ENCODE assay signal across 8 mouse cellular contexts in genomic region chr2:25210686-25211085, GRCm38 (mm10). TPM values are rescaled to one million over a fixed set of nuclear protein-coding genes. Genes with fewer than 3 reads are reported as not detected.
DNase-seq lines count a peak whose midpoint lies in the region; ATAC-seq and TF ChIP-seq lines count a peak whose summit lies in the region.

No protein-coding gene starts in this region.

- H3K27ac ChIP-seq in kidney, embryonic 16.5 days (ENCODE audit: low read length), result peak overlapping the region; percentile 90
- peak overlapping the region; percentile 98 for H3K27ac ChIP-seq in embryonic facial prominence, embryonic 10.5 days (replicated peaks)
- peak overlapping the region; percentile 93 for H3K27ac ChIP-seq in hindbrain, postnatal 0 days
- peak overlapping the region; percentile 92 for H3K27ac ChIP-seq in midbrain, embryonic 15.5 days

- no peaks in the 10 kb centered on the region for H3K27me3 ChIP-seq in kidney, embryonic 16.5 days (ENCODE audit: insufficient read depth, low read length)
- peaks cover 25% of the 10 kb centered on the region for H3K27me3 ChIP-seq in embryonic facial prominence, embryonic 10.5 days (replicated peaks; ENCODE audit: low read depth, poor library complexity, severe bottlenecking)
- H3K27me3 ChIP-seq in hindbrain, postnatal 0 days (ENCODE audit: insufficient read depth, low read length), result no peaks in the 10 kb centered on the region
- no peaks in the 10 kb centered on the region for H3K27me3 ChIP-seq in midbrain, embryonic 15.5 days (replicated peaks)

- TF ChIP-seq CTCF in hindbrain, postnatal 0 days (IDR thresholded peaks at IDR 0.05; ENCODE audit: low read depth), result no peak

- H3K9me3 ChIP-seq in kidney, embryonic 16.5 days (ENCODE audit: low read length), result no peaks in the 10 kb centered on the region
- H3K9me3 ChIP-seq in embryonic facial prominence, embryonic 10.5 days, result no peaks in the 10 kb centered on the region
- no peaks in the 10 kb centered on the region for H3K9me3 ChIP-seq in hindbrain, postnatal 0 days (ENCODE audit: low read length)
- no peaks in the 10 kb centered on the region for H3K9me3 ChIP-seq in midbrain, embryonic 15.5 days

- H3K4me1 ChIP-seq in kidney, embryonic 16.5 days (ENCODE audit: insufficient read depth, low read length), result peaks cover 23% of the 10 kb centered on the region
- H3K4me1 ChIP-seq in embryonic facial prominence, embryonic 10.5 days, result peaks cover 19% of the 10 kb centered on the region
- peaks cover 14% of the 10 kb centered on the region for H3K4me1 ChIP-seq in hindbrain, postnatal 0 days (ENCODE audit: insufficient read depth, low read length)
- peaks cover 36% of the 10 kb centered on the region for H3K4me1 ChIP-seq in midbrain, embryonic 15.5 days

- peaks cover 20% of the 10 kb centered on the region; the same call in 1 of the 2 replicates for H3K36me3 ChIP-seq in kidney, embryonic 16.5 days (ENCODE audit: insufficient read depth, low read length)
- peaks cover 40% of the 10 kb centered on the region for H3K36me3 ChIP-seq in embryonic facial prominence, embryonic 10.5 days (replicated peaks)
- H3K36me3 ChIP-seq in hindbrain, postnatal 0 days (ENCODE audit: insufficient read depth, low read length), result peaks cover 18% of the 10 kb centered on the region; the same call in 1 of the 2 replicates
- no peaks in the 10 kb centered on the region; the same call in 1 of the 2 replicates for H3K36me3 ChIP-seq in midbrain, embryonic 15.5 days (replicated peaks)

- peak overlapping the region; percentile 90 for H3K4me3 ChIP-seq in kidney, embryonic 16.5 days (ENCODE audit: low read length)
- peak overlapping the region; percentile 96 for H3K4me3 ChIP-seq in embryonic facial prominence, embryonic 10.5 days
- H3K4me3 ChIP-seq in hindbrain, postnatal 0 days (ENCODE audit: low read length), result peak overlapping the region; percentile 92
- H3K4me3 ChIP-seq in midbrain, embryonic 15.5 days, result peak overlapping the region; percentile 80

- peak overlapping the region; percentile 92 for H3K4me2 ChIP-seq in kidney, embryonic 16.5 days (replicated peaks; ENCODE audit: low read depth, low read length)
- H3K4me2 ChIP-seq in hindbrain, postnatal 0 days (ENCODE audit: low read depth, low read length), result peak overlapping the region; percentile 92
- H3K4me2 ChIP-seq in midbrain, embryonic 15.5 days, result peak overlapping the region; percentile 83

- WGBS in kidney, embryonic 16.5 days, result 0% methylated on average over 24 of the region's 24 CpGs
- under 1% methylated on average over 24 of the region's 24 CpGs for WGBS in embryonic facial prominence, embryonic 10.5 days
- WGBS in hindbrain, postnatal 0 days, result under 1% methylated on average over 24 of the region's 24 CpGs
- under 1% methylated on average over 24 of the region's 24 CpGs for WGBS in midbrain, embryonic 15.5 days

- peak overlapping the region; percentile 96 for H3K9ac ChIP-seq in kidney, embryonic 16.5 days (replicated peaks; ENCODE audit: low read length)
- H3K9ac ChIP-seq in hindbrain, postnatal 0 days (replicated peaks; ENCODE audit: low read length), result peak overlapping the region; percentile 75
- H3K9ac ChIP-seq in midbrain, embryonic 15.5 days, result peak overlapping the region; percentile 80

- peak; percentile 32 for ATAC-seq in kidney, embryonic 16.5 days (ENCODE audit: low FRiP score, low TSS enrichment)
- no peak; the same call in 1 of the 2 replicates for ATAC-seq in hindbrain, postnatal 0 days
- ATAC-seq in midbrain, embryonic 15.5 days (replicated peaks), result peak; percentile 59

- DNase-seq in kidney, adult 18-20 months, result no peak
- DNase-seq in embryonic facial prominence, embryonic 10.5 days (ENCODE audit: low spot score), result no peak
- DNase-seq in hindbrain, postnatal 0 days (ENCODE audit: low spot score), result no peak
- DNase-seq in cerebellum, adult 9-10 months, result no peak
- no peak for DNase-seq in adrenal gland, adult 2 months
- no peak for DNase-seq in cerebellum, postnatal 25 days

RNA-seq across cellular contexts. Expression of gene Nelfb, which starts 0.6 kb away (rescaled TPM):
- 131 and 138 TPM in 2 replicates for polyA plus RNA-seq in kidney, embryonic 16.5 days (2015; fragmentation: Nextera tagmentation; extraction: Ambion mirVana)
- polyA plus RNA-seq in embryonic facial prominence, embryonic 10.5 days (2016; fragmentation: Nextera tagmentation; extraction: Ambion mirVana), result 124 and 125 TPM in 2 replicates
- total RNA-seq in hindbrain, postnatal 0 days (2014; rRNA removed), result 90.3 and 117 TPM in 2 replicates
- polyA plus RNA-seq in hindbrain, postnatal 0 days (2015; fragmentation: Nextera tagmentation; extraction: Ambion mirVana), result 82.0 and 82.8 TPM in 2 replicates
- polyA plus RNA-seq in midbrain, embryonic 15.5 days (2015; fragmentation: Nextera tagmentation; extraction: Ambion mirVana), result 126 and 129 TPM in 2 replicates
- total RNA-seq in adrenal gland, adult 2 months (2021), result 10 to 100 TPM; 36.3 to 57.4 TPM
- polyA plus RNA-seq in adrenal gland, adult 2 months (2012; rRNA removed), result 37.5 and 38.2 TPM in 2 replicates

RNA-seq across cellular contexts. Expression of gene Stpg3, which starts 3.8 kb away (rescaled TPM):
- polyA plus RNA-seq in kidney, embryonic 16.5 days (2015; fragmentation: Nextera tagmentation; extraction: Ambion mirVana), result 0.54 and 0.82 TPM in 2 replicates
- polyA plus RNA-seq in embryonic facial prominence, embryonic 10.5 days (2016; fragmentation: Nextera tagmentation; extraction: Ambion mirVana), result not detected in 2 replicates
- total RNA-seq in hindbrain, postnatal 0 days (2014; rRNA removed), result not detected in 2 replicates
- not detected in 2 replicates for polyA plus RNA-seq in hindbrain, postnatal 0 days (2015; fragmentation: Nextera tagmentation; extraction: Ambion mirVana)
- not detected in 2 replicates for polyA plus RNA-seq in midbrain, embryonic 15.5 days (2015; fragmentation: Nextera tagmentation; extraction: Ambion mirVana)
- total RNA-seq in adrenal gland, adult 2 months (2021), result not detected
- polyA plus RNA-seq in adrenal gland, adult 2 months (2012; rRNA removed), result not detected in 2 replicates

RNA-seq across cellular contexts. Expression of gene Fam166a, which starts 7.9 kb away (rescaled TPM):
- 0.37 TPM in 1 of 2 replicates, not detected in the other for polyA plus RNA-seq in kidney, embryonic 16.5 days (2015; fragmentation: Nextera tagmentation; extraction: Ambion mirVana)
- 0.74 and 1.4 TPM in 2 replicates for polyA plus RNA-seq in embryonic facial prominence, embryonic 10.5 days (2016; fragmentation: Nextera tagmentation; extraction: Ambion mirVana)
- not detected in 2 replicates for total RNA-seq in hindbrain, postnatal 0 days (2014; rRNA removed)
- 0.42 TPM in 1 of 2 replicates, not detected in the other for polyA plus RNA-seq in hindbrain, postnatal 0 days (2015; fragmentation: Nextera tagmentation; extraction: Ambion mirVana)
- 0.43 and 0.78 TPM in 2 replicates for polyA plus RNA-seq in midbrain, embryonic 15.5 days (2015; fragmentation: Nextera tagmentation; extraction: Ambion mirVana)
- not detected for total RNA-seq in adrenal gland, adult 2 months (2021)
- 0.15 and 0.16 TPM in 2 replicates for polyA plus RNA-seq in adrenal gland, adult 2 months (2012; rRNA removed)

RNA-seq across cellular contexts. Expression of gene Tubb4b, which starts 13.8 kb away (rescaled TPM):
- 627 and 671 TPM in 2 replicates for polyA plus RNA-seq in kidney, embryonic 16.5 days (2015; fragmentation: Nextera tagmentation; extraction: Ambion mirVana)
- polyA plus RNA-seq in embryonic facial prominence, embryonic 10.5 days (2016; fragmentation: Nextera tagmentation; extraction: Ambion mirVana), result 562 and 601 TPM in 2 replicates
- total RNA-seq in hindbrain, postnatal 0 days (2014; rRNA removed), result 827 and 864 TPM in 2 replicates
- 531 and 568 TPM in 2 replicates for polyA plus RNA-seq in hindbrain, postnatal 0 days (2015; fragmentation: Nextera tagmentation; extraction: Ambion mirVana)
- polyA plus RNA-seq in midbrain, embryonic 15.5 days (2015; fragmentation: Nextera tagmentation; extraction: Ambion mirVana), result 364 and 396 TPM in 2 replicates
- total RNA-seq in adrenal gland, adult 2 months (2021), result 100 to 1,000 TPM; 303 to 312 TPM
- polyA plus RNA-seq in adrenal gland, adult 2 months (2012; rRNA removed), result 210 and 267 TPM in 2 replicates

RNA-seq across cellular contexts. Expression of gene Tor4a, which starts 14.0 kb away (rescaled TPM):
- 16.0 and 16.8 TPM in 2 replicates for polyA plus RNA-seq in kidney, embryonic 16.5 days (2015; fragmentation: Nextera tagmentation; extraction: Ambion mirVana)
- 2.2 and 2.4 TPM in 2 replicates for polyA plus RNA-seq in embryonic facial prominence, embryonic 10.5 days (2016; fragmentation: Nextera tagmentation; extraction: Ambion mirVana)
- 4.0 and 4.7 TPM in 2 replicates for total RNA-seq in hindbrain, postnatal 0 days (2014; rRNA removed)
- 1.2 and 1.9 TPM in 2 replicates for polyA plus RNA-seq in hindbrain, postnatal 0 days (2015; fragmentation: Nextera tagmentation; extraction: Ambion mirVana)
- 1.9 and 2.0 TPM in 2 replicates for polyA plus RNA-seq in midbrain, embryonic 15.5 days (2015; fragmentation: Nextera tagmentation; extraction: Ambion mirVana)
- 10 to 100 TPM; 21.9 to 24.2 TPM for total RNA-seq in adrenal gland, adult 2 months (2021)
- 51.3 and 60.0 TPM in 2 replicates for polyA plus RNA-seq in adrenal gland, adult 2 months (2012; rRNA removed)
